Mouse (Mus musculus) testis, adult 2 months (tissue): Measurements from ENCODE around the gene Stox2.

Source experiments
- CTCF ChIP-seq: fragments of 200-500 bp; IDR thresholded peaks from 2 replicates; pipeline ENCODE4 v1.5.1; 2012; ENCODE audit warnings: low read depth, mild to moderate bottlenecking, inconsistent platforms, low read length, moderate library complexity; ENCODE audit not compliant: control insufficient read depth, insufficient read depth, insufficient replicate concordance
- POLR2A ChIP-seq: fragments of 200-500 bp; IDR thresholded peaks from 2 replicates; pipeline ENCODE4 v1.6.1; 2012; ENCODE audit warnings: low read depth, mild to moderate bottlenecking, inconsistent platforms, low read length, moderate library complexity; ENCODE audit not compliant: control insufficient read depth

- TF ChIP-seq CTCF (no peak), POLR2A (no peak)
These were observed 224.3 kb downstream of the Stox2 start for GRCm38 (mm10) chr8:47221851-47222250.
